Mouse (Mus musculus) small intestine, adult 2 months (tissue): Measurements from ENCODE around the gene Tead3.

Experiments
- CTCF ChIP-seq: fragments of 200-500 bp; IDR thresholded peaks from 2 replicates; pipeline ENCODE4 v1.5.1; 2012; ENCODE audit warnings: low read depth, mild to moderate bottlenecking, control low read depth, inconsistent platforms, low read length, moderate library complexity, mixed read lengths; ENCODE audit not compliant: insufficient replicate concordance, insufficient read length; ENCODE audit errors: extremely low read depth
- POLR2A ChIP-seq: fragments of 200-500 bp; IDR thresholded peaks from 2 replicates; pipeline ENCODE4 v1.6.1; 2012; ENCODE audit warnings: low read depth, mild to moderate bottlenecking, control low read depth, inconsistent platforms, low read length, moderate library complexity

DNA sequence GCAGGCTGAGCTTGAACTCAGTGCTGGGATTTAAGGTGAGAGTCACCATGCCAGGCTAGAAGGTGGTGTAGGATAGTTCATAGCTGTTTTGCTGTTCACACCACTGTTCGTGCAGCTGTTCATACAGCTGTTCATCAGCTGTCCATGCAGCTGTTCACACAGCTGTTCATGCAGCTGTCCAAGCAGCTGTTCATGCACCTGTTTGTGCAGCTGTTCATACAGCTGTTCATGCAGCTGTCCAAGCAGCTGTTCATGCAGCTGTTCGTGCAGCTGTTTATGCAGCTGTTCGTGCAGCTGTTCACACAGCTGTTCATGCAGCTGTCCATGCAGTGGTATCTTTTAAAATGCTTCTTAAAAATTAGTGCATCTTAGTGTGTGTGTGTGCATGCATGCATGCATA is 37.9 kb upstream of the Tead3 start:
- TF ChIP-seq CTCF (no peak), POLR2A (no peak)
